ENCODE assay signal across 18 mouse cellular contexts in the genomic region with DNA sequence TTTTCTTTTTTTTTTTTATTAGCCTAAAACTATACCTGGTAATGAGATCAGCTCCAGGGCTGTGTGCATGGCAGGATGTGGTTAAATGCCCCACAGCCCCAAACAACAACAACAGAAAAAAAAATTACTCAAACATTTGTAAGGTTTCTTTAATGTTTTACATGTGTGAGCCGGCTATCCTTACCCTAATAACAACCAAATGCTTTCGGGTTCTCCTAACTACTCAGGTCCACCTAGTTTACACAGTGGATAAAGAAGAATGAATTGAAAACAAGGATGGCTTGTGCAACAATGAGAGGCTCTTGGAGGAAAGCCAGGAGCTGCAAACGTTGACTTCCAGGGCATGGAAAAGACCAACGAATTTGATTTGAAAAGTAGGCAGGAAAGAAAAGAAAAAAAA.
DNase-seq lines count a peak whose midpoint lies in the region; ATAC-seq and TF ChIP-seq lines count a peak whose summit lies in the region.
"Had no signal": no experiment of that assay in that cellular context is flagged by ENCODE, and none has a peak within 500 bp of the region (broad histone marks: within the 10 kb centered on the region; RNA-seq: fewer than 3 reads in every experiment).

No protein-coding gene starts in this region.

- no peak overlapping the region for H3K4me2 ChIP-seq in kidney, embryonic 15.5 days
- H3K4me2 ChIP-seq in embryonic facial prominence, embryonic 13.5 days, result peak overlapping the region; percentile 32
- H3K4me2 ChIP-seq in limb, embryonic 13.5 days (replicated peaks), result peak overlapping the region; percentile 9; the same call in 1 of the 2 replicates
- H3K4me2 ChIP-seq in myocyte (ENCODE audit: low read depth), result peak overlapping the region; percentile 27
- no peak overlapping the region for H3K4me2 ChIP-seq in kidney, embryonic 14.5 days (replicated peaks; ENCODE audit: low read depth, low read length)
- H3K4me2 ChIP-seq: embryonic facial prominence, embryonic 12.5 days; forebrain, embryonic 13.5 days; lung, embryonic 15.5 days; midbrain, embryonic 11.5 days had no signal

- H3K36me3 ChIP-seq in kidney, embryonic 15.5 days, result no peaks in the 10 kb centered on the region
- H3K36me3 ChIP-seq in embryonic facial prominence, embryonic 13.5 days, result peaks cover 5% of the 10 kb centered on the region; the same call in 1 of the 2 replicates
- no peaks in the 10 kb centered on the region for H3K36me3 ChIP-seq in limb, embryonic 13.5 days
- H3K36me3 ChIP-seq in myocyte (ENCODE audit: control insufficient read depth, insufficient read depth), result no peaks in the 10 kb centered on the region
- no peaks in the 10 kb centered on the region for H3K36me3 ChIP-seq in kidney, embryonic 14.5 days (ENCODE audit: control insufficient read depth, insufficient read depth, low read length)
- H3K36me3 ChIP-seq: embryonic facial prominence, embryonic 12.5 days; lung, embryonic 15.5 days had no signal

- TF ChIP-seq POLR2A in myocyte (IDR thresholded peaks at IDR 0.05; ENCODE audit: insufficient read length, low read depth), result no peak

- H3K9ac ChIP-seq in kidney, embryonic 15.5 days, result no peak overlapping the region
- H3K9ac ChIP-seq in embryonic facial prominence, embryonic 13.5 days, result no peak overlapping the region
- H3K9ac ChIP-seq in limb, embryonic 13.5 days, result no peak overlapping the region
- no peak overlapping the region for H3K9ac ChIP-seq in kidney, embryonic 14.5 days (ENCODE audit: low read depth, low read length)
- H3K9ac ChIP-seq: embryonic facial prominence, embryonic 12.5 days; forebrain, embryonic 13.5 days; lung, embryonic 15.5 days had no signal

- no peak overlapping the region for H3K4me3 ChIP-seq in kidney, embryonic 15.5 days (replicated peaks)
- no peak overlapping the region for H3K4me3 ChIP-seq in embryonic facial prominence, embryonic 13.5 days
- no peak overlapping the region for H3K4me3 ChIP-seq in limb, embryonic 13.5 days
- no peak overlapping the region for H3K4me3 ChIP-seq in myocyte
- H3K4me3 ChIP-seq in kidney, embryonic 14.5 days (ENCODE audit: low read length), result no peak overlapping the region
- H3K4me3 ChIP-seq: embryonic facial prominence, embryonic 12.5 days; forebrain, embryonic 13.5 days; gastrocnemius, adult 2 months; lung, embryonic 15.5 days had no signal

- H3K9me3 ChIP-seq in kidney, embryonic 15.5 days (replicated peaks), result no peaks in the 10 kb centered on the region
- H3K9me3 ChIP-seq in embryonic facial prominence, embryonic 13.5 days, result no peaks in the 10 kb centered on the region
- no peaks in the 10 kb centered on the region for H3K9me3 ChIP-seq in limb, embryonic 13.5 days
- H3K9me3 ChIP-seq in kidney, embryonic 14.5 days (ENCODE audit: control insufficient read depth, low read length), result no peaks in the 10 kb centered on the region
- H3K9me3 ChIP-seq: embryonic facial prominence, embryonic 12.5 days; forebrain, embryonic 13.5 days; lung, embryonic 15.5 days had no signal

- no peaks in the 10 kb centered on the region for H3K4me1 ChIP-seq in kidney, embryonic 15.5 days
- H3K4me1 ChIP-seq in embryonic facial prominence, embryonic 13.5 days, result peaks cover 12% of the 10 kb centered on the region
- H3K4me1 ChIP-seq in limb, embryonic 13.5 days, result peaks cover 12% of the 10 kb centered on the region
- H3K4me1 ChIP-seq in kidney, embryonic 14.5 days (ENCODE audit: control insufficient read depth, insufficient read depth, low read length), result no peaks in the 10 kb centered on the region
- H3K4me1 ChIP-seq: forebrain, embryonic 13.5 days; lung, embryonic 15.5 days had no signal

- peak; percentile 4 for DNase-seq in kidney, postnatal 10 days
- no peak for DNase-seq in frontal cortex, postnatal 25 days (ENCODE audit: low spot score in 2 of 2)
- DNase-seq: cerebellum, adult 8-10 months; gastrocnemius, adult 2 months; kidney, adult 8-10 months; liver; thymus, postnatal 14 days had no signal

- no peak for ATAC-seq in kidney, embryonic 15.5 days (replicated peaks; ENCODE audit: low FRiP score)
- no peak for ATAC-seq in embryonic facial prominence, embryonic 13.5 days (ENCODE audit: insufficient number of reproducible peaks, insufficient read depth, low FRiP score, low TSS enrichment, low read depth)
- ATAC-seq in limb, embryonic 13.5 days (ENCODE audit: low FRiP score, low read depth), result peak; percentile 71
- no peak for ATAC-seq in kidney, embryonic 14.5 days (ENCODE audit: low FRiP score, low TSS enrichment)
- ATAC-seq: forebrain, embryonic 13.5 days; hindbrain, embryonic 16.5 days had no signal

- WGBS in kidney, embryonic 15.5 days, result 61% methylated on average over 4 of the region's 4 CpGs
- 17% methylated on average over 4 of the region's 4 CpGs for WGBS in embryonic facial prominence, embryonic 13.5 days
- WGBS in limb, embryonic 13.5 days, result 6% methylated on average over 4 of the region's 4 CpGs
- WGBS in kidney, embryonic 14.5 days, result 53% methylated on average over 4 of the region's 4 CpGs

- no peak overlapping the region for H3K27ac ChIP-seq in kidney, embryonic 15.5 days
- H3K27ac ChIP-seq in embryonic facial prominence, embryonic 13.5 days, result peak overlapping the region; percentile 55; the same call in 1 of the 2 replicates
- no peak overlapping the region for H3K27ac ChIP-seq in limb, embryonic 13.5 days
- no peak overlapping the region for H3K27ac ChIP-seq in kidney, embryonic 14.5 days (ENCODE audit: low read depth, low read length)
- H3K27ac ChIP-seq: embryonic facial prominence, embryonic 12.5 days; forebrain, embryonic 13.5 days; gastrocnemius, adult 2 months; lung, embryonic 15.5 days; stomach, postnatal 0 days had no signal

- no peak overlapping the region for H3ac ChIP-seq in myocyte (ENCODE audit: control insufficient read depth, insufficient read length)

- no peaks in the 10 kb centered on the region for H3K79me2 ChIP-seq in myocyte (ENCODE audit: control insufficient read depth, insufficient read depth)

- H3K27me3 ChIP-seq in kidney, embryonic 15.5 days, result no peaks in the 10 kb centered on the region
- H3K27me3 ChIP-seq in embryonic facial prominence, embryonic 13.5 days, result no peaks in the 10 kb centered on the region
- H3K27me3 ChIP-seq in limb, embryonic 13.5 days, result no peaks in the 10 kb centered on the region
- H3K27me3 ChIP-seq in myocyte (ENCODE audit: control insufficient read depth, insufficient read depth, insufficient read length), result no peaks in the 10 kb centered on the region
- H3K27me3 ChIP-seq in kidney, embryonic 14.5 days (ENCODE audit: control insufficient read depth, insufficient read depth, low read length), result no peaks in the 10 kb centered on the region
- H3K27me3 ChIP-seq: embryonic facial prominence, embryonic 12.5 days; forebrain, embryonic 13.5 days; lung, embryonic 15.5 days had no signal

TF ChIP-seq in myocyte, 11 proteins besides CTCF, POLR2A, EP300 and RAD21:
- TF ChIP-seq USF1 (IDR thresholded peaks at IDR 0.05; ENCODE audit: low read depth), result no peak
- no peak for TF ChIP-seq CEBPB (IDR thresholded peaks at IDR 0.05; ENCODE audit: insufficient read depth, poor library complexity, severe bottlenecking)
- no peak for TF ChIP-seq TCF12 (IDR thresholded peaks at IDR 0.05; ENCODE audit: insufficient read depth, poor library complexity, severe bottlenecking)
- TF ChIP-seq POLR2AphosphoS2 (IDR thresholded peaks at IDR 0.05; ENCODE audit: insufficient read length, low read depth), result no peak
- no peak for TF ChIP-seq TCF3 (IDR thresholded peaks at IDR 0.05; ENCODE audit: insufficient read length, low read depth)
- no peak for TF ChIP-seq MAX (IDR thresholded peaks at IDR 0.05; ENCODE audit: low read depth)
- TF ChIP-seq REST (IDR thresholded peaks at IDR 0.05; ENCODE audit: insufficient read depth, insufficient read length), result no peak
- TF ChIP-seq SRF (IDR thresholded peaks at IDR 0.05; ENCODE audit: control insufficient read depth, insufficient read length, low read depth), result no peak
- no peak for TF ChIP-seq MYOG (IDR thresholded peaks at IDR 0.05; ENCODE audit: control insufficient read depth in 1 of 3, insufficient read depth in 1 of 3, insufficient read length in 2 of 3, low read depth in 2 of 3)
- TF ChIP-seq MYOD1 (IDR thresholded peaks at IDR 0.05; ENCODE audit: control insufficient read depth in 1 of 3, insufficient read length in 2 of 3, low read depth in 2 of 3), result no peak
- no peak for TF ChIP-seq E2F4 (IDR thresholded peaks at IDR 0.05; ENCODE audit: insufficient read depth)

Comparison
In these comparisons a context has a peak if more than half of its experiments do, and no peak if none do; other contexts are left out.
1. H3K4me2 ChIP-seq: peak in embryonic facial prominence, embryonic 13.5 days (single experiment), limb, embryonic 13.5 days (single experiment) and myocyte (single experiment); none in kidney, embryonic 15.5 days (single experiment) and kidney, embryonic 14.5 days (single experiment).